Comparison of ENCODE assay signal across 8 mouse cellular contexts in genomic region chr10:24754251-24754835, GRCm38 (mm10). TPM values are rescaled to one million over a fixed set of nuclear protein-coding genes. Genes with fewer than 3 reads are reported as not detected.
DNase-seq lines count a peak whose midpoint lies in the region; ATAC-seq lines count a peak whose summit lies in the region.

No protein-coding gene starts in this region.

- 50% methylated on average over 11 of the region's 11 CpGs for WGBS in embryonic facial prominence, embryonic 15.5 days
- 49% methylated on average over 11 of the region's 11 CpGs for WGBS in limb, embryonic 12.5 days

- H3K4me3 ChIP-seq in embryonic facial prominence, embryonic 15.5 days (replicated peaks) = peak overlapping the region; percentile 30
- peak overlapping the region; percentile 19 for H3K4me3 ChIP-seq in limb, embryonic 12.5 days (replicated peaks)

- no peaks in the 10 kb centered on the region for H3K4me1 ChIP-seq in embryonic facial prominence, embryonic 15.5 days
- peaks cover 21% of the 10 kb centered on the region for H3K4me1 ChIP-seq in limb, embryonic 12.5 days (replicated peaks)

- H3K4me2 ChIP-seq in embryonic facial prominence, embryonic 15.5 days (replicated peaks) = peak overlapping the region; percentile 31
- H3K4me2 ChIP-seq in limb, embryonic 12.5 days = peak overlapping the region; percentile 43

- H3K36me3 ChIP-seq in embryonic facial prominence, embryonic 15.5 days = no peaks in the 10 kb centered on the region
- no peaks in the 10 kb centered on the region for H3K36me3 ChIP-seq in limb, embryonic 12.5 days

- no peaks in the 10 kb centered on the region for H3K27me3 ChIP-seq in embryonic facial prominence, embryonic 15.5 days
- H3K27me3 ChIP-seq in limb, embryonic 12.5 days = no peaks in the 10 kb centered on the region

- H3K9me3 ChIP-seq in embryonic facial prominence, embryonic 15.5 days (replicated peaks) = no peaks in the 10 kb centered on the region
- H3K9me3 ChIP-seq in limb, embryonic 12.5 days = no peaks in the 10 kb centered on the region

- peak; percentile 8 to 34 for DNase-seq in spleen, adult 18-20 months
- no peak for DNase-seq in spleen, postnatal 4 days (ENCODE audit: low spot score in 2 of 2)
- peak; percentile 60 to 70 for DNase-seq in natural killer cell, adult 2 months (ENCODE audit: low spot score in 2 of 2)
- DNase-seq in adrenal gland, postnatal 36 days = no peak
- no peak for DNase-seq in cerebellum, postnatal 36 days

- peak overlapping the region; percentile 39; the same call in 1 of the 2 replicates for H3K27ac ChIP-seq in embryonic facial prominence, embryonic 15.5 days (replicated peaks)
- H3K27ac ChIP-seq in limb, embryonic 12.5 days = peak overlapping the region; percentile 64

- ATAC-seq in embryonic facial prominence, embryonic 15.5 days (ENCODE audit: insufficient number of reproducible peaks, low FRiP score, low TSS enrichment, low read depth) = no peak
- no peak for ATAC-seq in limb, embryonic 12.5 days (ENCODE audit: insufficient number of reproducible peaks, insufficient read depth, low FRiP score, low TSS enrichment, low read depth)
- no peak for ATAC-seq in cerebellum, adult (ENCODE audit: insufficient number of reproducible peaks, low FRiP score, low TSS enrichment)

- H3K9ac ChIP-seq in embryonic facial prominence, embryonic 15.5 days = no peak overlapping the region
- H3K9ac ChIP-seq in limb, embryonic 12.5 days (replicated peaks) = no peak overlapping the region

RNA-seq across cellular contexts. Expression of gene Enpp1, which starts 42.4 kb away (rescaled TPM):
- polyA plus RNA-seq in embryonic facial prominence, embryonic 15.5 days (2015; fragmentation: Nextera tagmentation; extraction: Ambion mirVana) = 7.5 and 7.8 TPM in 2 replicates
- 3.3 and 3.6 TPM in 2 replicates for polyA plus RNA-seq in limb, embryonic 12.5 days (2016; fragmentation: Nextera tagmentation; extraction: Ambion mirVana)
- total RNA-seq in adrenal gland, postnatal 36 days (2021) = 1 to 10 TPM; 2.7 to 3.8 TPM

Comparison
In these comparisons a context has a peak if more than half of its experiments do, and no peak if none do; other contexts are left out.
1. DNase-seq: peak in spleen, adult 18-20 months (2 of 2) and natural killer cell, adult 2 months (2 of 2); none in spleen, postnatal 4 days (0 of 2), adrenal gland, postnatal 36 days (0 of 2) and cerebellum, postnatal 36 days (0 of 2).